Mouse (Mus musculus): ENCODE measurements around the gene Hibadh. TPM values are rescaled to one million over a fixed set of nuclear protein-coding genes. Genes with fewer than 3 reads are reported as not detected.

The Hibadh gene
- polyA plus RNA-seq, 1 experiment from 2014 or later: 54.2 TPM

- WGBS: 18% methylated on average over 1 of the region's 1 CpGs
- no peak overlapping the region for H3K9ac ChIP-seq (replicated peaks)
- no peak overlapping the region for H3K4me3 ChIP-seq
- H3K36me3 ChIP-seq: no peaks in the 10 kb centered on the region
- no peaks in the 10 kb centered on the region for H3K27me3 ChIP-seq
- ATAC-seq (replicated peaks): no peak
- no peaks in the 10 kb centered on the region; the same call in 1 of the 2 replicates for H3K4me1 ChIP-seq
- no peak overlapping the region for H3K27ac ChIP-seq (replicated peaks)
- H3K9me3 ChIP-seq: no peaks in the 10 kb centered on the region
- H3K4me2 ChIP-seq (replicated peaks): no peak overlapping the region
These were observed 45.4 kb downstream of the Hibadh start for GRCm38 (mm10) chr6:52594752-52595151.

- Histone ChIP-seq H3K27ac (replicated peaks) (no peak overlapping the region), H3K9ac (replicated peaks) (no peak overlapping the region), H3K4me1 (peaks cover 7% of the 10 kb centered on the region), H3K9me3 (no peaks in the 10 kb centered on the region), H3K27me3 (no peaks in the 10 kb centered on the region), H3K4me2 (replicated peaks) (no peak overlapping the region), H3K4me3 (no peak overlapping the region), H3K36me3 (no peaks in the 10 kb centered on the region)
- ATAC-seq (replicated peaks): no peak
These were observed 53.6 kb downstream of the Hibadh start for GRCm38 (mm10) chr6:52586564-52586963.

- H3K27ac ChIP-seq (replicated peaks): no peak overlapping the region
- H3K27me3 ChIP-seq: no peaks in the 10 kb centered on the region
- no peaks in the 10 kb centered on the region for H3K36me3 ChIP-seq
- no peak overlapping the region for H3K4me3 ChIP-seq
- H3K9ac ChIP-seq (replicated peaks): no peak overlapping the region; the same call in 1 of the 2 replicates
- ATAC-seq (replicated peaks): peak; percentile 75
- no peak overlapping the region for H3K4me2 ChIP-seq (replicated peaks)
- H3K4me1 ChIP-seq: peaks cover 7% of the 10 kb centered on the region
- 5% methylated on average over 8 of the region's 8 CpGs for WGBS
- no peaks in the 10 kb centered on the region for H3K9me3 ChIP-seq
These were observed 55.8 kb downstream of the Hibadh start for GRCm38 (mm10) chr6:52584383-52584782.

GRCm38 (mm10) chr6:52581081-52581480, 59.1 kb downstream of the Hibadh start:
- Histone ChIP-seq H3K4me1 (peaks cover 7% of the 10 kb centered on the region), H3K9me3 (no peaks in the 10 kb centered on the region), H3K36me3 (no peaks in the 10 kb centered on the region), H3K4me2 (replicated peaks) (no peak overlapping the region), H3K4me3 (no peak overlapping the region), H3K27me3 (peaks cover 6% of the 10 kb centered on the region; the same call in 1 of the 2 replicates), H3K27ac (replicated peaks) (no peak overlapping the region), H3K9ac (replicated peaks) (no peak overlapping the region)
- 81% methylated on average over 4 of the region's 4 CpGs for WGBS
- no peak for ATAC-seq (replicated peaks)

GRCm38 (mm10) chr6:52578322-52578721, 61.9 kb downstream of the Hibadh start:
- no peaks in the 10 kb centered on the region for H3K4me1 ChIP-seq
- no peaks in the 10 kb centered on the region for H3K36me3 ChIP-seq
- H3K9ac ChIP-seq (replicated peaks): no peak overlapping the region
- no peak overlapping the region for H3K27ac ChIP-seq (replicated peaks)
- ATAC-seq (replicated peaks): no peak
- H3K27me3 ChIP-seq: peaks cover 6% of the 10 kb centered on the region; the same call in 1 of the 2 replicates
- H3K9me3 ChIP-seq: no peaks in the 10 kb centered on the region
- no peak overlapping the region for H3K4me3 ChIP-seq
- WGBS: 65% methylated on average over 2 of the region's 2 CpGs
- H3K4me2 ChIP-seq (replicated peaks): no peak overlapping the region

- Histone ChIP-seq H3K9me3 (no peaks in the 10 kb centered on the region), H3K4me3 (no peak overlapping the region), H3K27ac (replicated peaks) (no peak overlapping the region), H3K4me1 (no peaks in the 10 kb centered on the region), H3K9ac (replicated peaks) (no peak overlapping the region), H3K27me3 (peaks cover 6% of the 10 kb centered on the region; the same call in 1 of the 2 replicates), H3K36me3 (no peaks in the 10 kb centered on the region), H3K4me2 (replicated peaks) (no peak overlapping the region)
- no peak for ATAC-seq (replicated peaks)
- 18% methylated on average over 4 of the region's 4 CpGs for WGBS
These were observed 62.9 kb downstream of the Hibadh start for GRCm38 (mm10) chr6:52577270-52577669.

GRCm38 (mm10) chr6:52568706-52569105, 71.5 kb downstream of the Hibadh start:
- 0 out of 2 replicates have a peak, but pooled peaks cover 4% of the 10 kb centered on the region for H3K27me3 ChIP-seq
- no peak overlapping the region for H3K4me2 ChIP-seq (replicated peaks)
- WGBS: 18% methylated on average over 6 of the region's 6 CpGs
- no peaks in the 10 kb centered on the region for H3K9me3 ChIP-seq
- H3K4me3 ChIP-seq: no peak overlapping the region
- H3K4me1 ChIP-seq: peaks cover 28% of the 10 kb centered on the region
- H3K27ac ChIP-seq (replicated peaks): no peak overlapping the region
- ATAC-seq (replicated peaks): no peak
- no peaks in the 10 kb centered on the region for H3K36me3 ChIP-seq
- H3K9ac ChIP-seq (replicated peaks): no peak overlapping the region

GRCm38 (mm10) chr6:52567327-52568299, 72.6 kb downstream of the Hibadh start:
- peaks cover 28% of the 10 kb centered on the region for H3K4me1 ChIP-seq
- 0 out of 2 replicates have a peak, but pooled peaks cover 4% of the 10 kb centered on the region for H3K27me3 ChIP-seq
- WGBS: 23% methylated on average over 20 of the region's 20 CpGs
- peak; percentile 76 for ATAC-seq (replicated peaks)
- H3K4me3 ChIP-seq: no peak overlapping the region
- H3K27ac ChIP-seq (replicated peaks): peak overlapping the region; percentile 36
- no peak overlapping the region for H3K9ac ChIP-seq (replicated peaks)
- H3K9me3 ChIP-seq: no peaks in the 10 kb centered on the region
- no peak overlapping the region for H3K4me2 ChIP-seq (replicated peaks)
- H3K36me3 ChIP-seq: no peaks in the 10 kb centered on the region

- no peak for ATAC-seq (replicated peaks)
- H3K9ac ChIP-seq (replicated peaks): no peak overlapping the region
- no peak overlapping the region for H3K4me3 ChIP-seq
- H3K36me3 ChIP-seq: no peaks in the 10 kb centered on the region
- 77% methylated on average over 5 of the region's 5 CpGs for WGBS
- no peak overlapping the region for H3K4me2 ChIP-seq (replicated peaks)
- peaks cover 28% of the 10 kb centered on the region for H3K4me1 ChIP-seq
- H3K27me3 ChIP-seq: 0 out of 2 replicates have a peak, but pooled peaks cover 4% of the 10 kb centered on the region
- H3K27ac ChIP-seq (replicated peaks): no peak overlapping the region
- H3K9me3 ChIP-seq: no peaks in the 10 kb centered on the region
These were observed 75.0 kb downstream of the Hibadh start for GRCm38 (mm10) chr6:52565210-52565609.

GRCm38 (mm10) chr6:52562994-52563393, 77.2 kb downstream of the Hibadh start:
- peaks cover 18% of the 10 kb centered on the region for H3K4me1 ChIP-seq
- no peak overlapping the region for H3K27ac ChIP-seq (replicated peaks)
- no peaks in the 10 kb centered on the region for H3K9me3 ChIP-seq
- no peak for ATAC-seq (replicated peaks)
- H3K27me3 ChIP-seq: no peaks in the 10 kb centered on the region
- WGBS: 91% methylated on average over 4 of the region's 4 CpGs
- no peak overlapping the region for H3K4me2 ChIP-seq (replicated peaks)
- no peak overlapping the region for H3K9ac ChIP-seq (replicated peaks)
- H3K36me3 ChIP-seq: no peaks in the 10 kb centered on the region
- no peak overlapping the region for H3K4me3 ChIP-seq

- Histone ChIP-seq H3K27me3 (no peaks in the 10 kb centered on the region), H3K9me3 (no peaks in the 10 kb centered on the region), H3K4me3 (no peak overlapping the region), H3K36me3 (no peaks in the 10 kb centered on the region), H3K4me1 (no peaks in the 10 kb centered on the region), H3K27ac (replicated peaks) (no peak overlapping the region), H3K4me2 (replicated peaks) (no peak overlapping the region), H3K9ac (replicated peaks) (no peak overlapping the region)
- 79% methylated on average over 3 of the region's 3 CpGs for WGBS
- no peak for ATAC-seq (replicated peaks)
These were observed 81.1 kb downstream of the Hibadh start for GRCm38 (mm10) chr6:52559041-52559440.

- ATAC-seq (replicated peaks): no peak
- no peaks in the 10 kb centered on the region for H3K9me3 ChIP-seq
- H3K27me3 ChIP-seq: no peaks in the 10 kb centered on the region
- no peak overlapping the region for H3K27ac ChIP-seq (replicated peaks)
- 53% methylated on average over 4 of the region's 4 CpGs for WGBS
- no peak overlapping the region for H3K4me2 ChIP-seq (replicated peaks)
- H3K4me1 ChIP-seq: 0 out of 2 replicates have a peak, but pooled peaks cover 3% of the 10 kb centered on the region
- no peak overlapping the region for H3K9ac ChIP-seq (replicated peaks)
- H3K4me3 ChIP-seq: no peak overlapping the region
- no peaks in the 10 kb centered on the region for H3K36me3 ChIP-seq
These were observed 95.8 kb downstream of the Hibadh start for GRCm38 (mm10) chr6:52544376-52544775.

Measured in forebrain, embryonic 15.5 days (tissue).